In the genomic region with DNA sequence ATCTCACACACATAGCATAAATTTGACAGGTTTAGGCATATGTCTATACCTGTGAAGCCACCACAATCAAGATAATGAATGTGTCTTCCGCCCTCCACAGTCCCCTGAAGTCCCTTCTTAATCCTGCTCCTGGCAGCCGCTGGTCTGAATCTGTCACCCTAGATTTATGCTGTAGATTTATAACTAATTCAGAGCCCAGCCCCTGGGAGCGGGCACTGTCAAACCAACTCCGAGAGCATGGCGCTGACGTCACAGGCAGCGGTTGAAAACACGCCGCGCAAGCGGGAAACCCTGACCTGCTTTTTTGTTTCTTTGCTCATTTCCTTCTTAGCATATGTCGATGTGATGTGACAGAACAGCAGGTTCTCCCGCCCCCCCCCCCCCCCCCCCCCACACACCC, we compare ENCODE assay signal across 9 mouse cellular contexts. TPM values are rescaled to one million over a fixed set of nuclear protein-coding genes. Genes with fewer than 3 reads are reported as not detected.
DNase-seq lines count a peak whose midpoint lies in the region; ATAC-seq and TF ChIP-seq lines count a peak whose summit lies in the region.
"Had no signal": no experiment of that assay in that cellular context is flagged by ENCODE, and none has a peak within 500 bp of the region (broad histone marks: within the 10 kb centered on the region; RNA-seq: fewer than 3 reads in every experiment).

No protein-coding gene starts in this region.

- H3K36me3 ChIP-seq in kidney, embryonic 14.5 days (ENCODE audit: control insufficient read depth, insufficient read depth, low read length): no peaks in the 10 kb centered on the region
- H3K36me3 ChIP-seq in embryonic facial prominence, embryonic 13.5 days: no peaks in the 10 kb centered on the region
- H3K36me3 ChIP-seq in midbrain, postnatal 0 days (ENCODE audit: insufficient read depth, low read length): no peaks in the 10 kb centered on the region

- H3K4me2 ChIP-seq in kidney, embryonic 14.5 days (replicated peaks; ENCODE audit: low read depth, low read length): peak overlapping the region; percentile 33
- peak overlapping the region; percentile 51 for H3K4me2 ChIP-seq in embryonic facial prominence, embryonic 13.5 days
- H3K4me2 ChIP-seq in midbrain, postnatal 0 days (ENCODE audit: low read depth, low read length, poor library complexity, severe bottlenecking): peak overlapping the region; percentile 50

- H3K4me1 ChIP-seq in kidney, embryonic 14.5 days (ENCODE audit: control insufficient read depth, insufficient read depth, low read length): no peaks in the 10 kb centered on the region
- no peaks in the 10 kb centered on the region for H3K4me1 ChIP-seq in embryonic facial prominence, embryonic 13.5 days
- no peaks in the 10 kb centered on the region for H3K4me1 ChIP-seq in midbrain, postnatal 0 days (ENCODE audit: insufficient read depth, low read length)
- no peaks in the 10 kb centered on the region for H3K4me1 ChIP-seq in lung, adult 2 months (ENCODE audit: control insufficient read depth, insufficient read depth, low read length)

- no peak for TF ChIP-seq POLR2A in lung, adult 2 months (IDR thresholded peaks at IDR 0.05; ENCODE audit: borderline replicate concordance, extremely low read depth, low read depth, low read length)

- peak; percentile 24; the same call in 1 of the 2 replicates for ATAC-seq in kidney, embryonic 14.5 days (ENCODE audit: low FRiP score, low TSS enrichment)
- no peak for ATAC-seq in embryonic facial prominence, embryonic 13.5 days (ENCODE audit: insufficient number of reproducible peaks, insufficient read depth, low FRiP score, low TSS enrichment, low read depth)
- peak; percentile 62; the same call in 1 of the 2 replicates for ATAC-seq in midbrain, postnatal 0 days (ENCODE audit: low FRiP score)

- peak overlapping the region; percentile 9; the same call in 1 of the 2 replicates for H3K4me3 ChIP-seq in kidney, embryonic 14.5 days (ENCODE audit: low read length)
- peak overlapping the region; percentile 18 for H3K4me3 ChIP-seq in embryonic facial prominence, embryonic 13.5 days
- H3K4me3 ChIP-seq in midbrain, postnatal 0 days (ENCODE audit: low read depth, low read length): peak overlapping the region; percentile 16; the same call in 1 of the 2 replicates
- H3K4me3 ChIP-seq in lung, adult 2 months (replicated peaks; ENCODE audit: extremely low read depth, low read depth, low read length): no peak overlapping the region
- H3K4me3 ChIP-seq: megakaryocyte, embryonic 14.5 days had no signal

- no peaks in the 10 kb centered on the region for H3K9me3 ChIP-seq in kidney, embryonic 14.5 days (ENCODE audit: control insufficient read depth, low read length)
- H3K9me3 ChIP-seq in embryonic facial prominence, embryonic 13.5 days: no peaks in the 10 kb centered on the region
- no peaks in the 10 kb centered on the region for H3K9me3 ChIP-seq in midbrain, postnatal 0 days (ENCODE audit: low read length)

- DNase-seq in kidney, adult 11 months: no peak
- peak; percentile 27 for DNase-seq in kidney, postnatal 14 days
- DNase-seq in midbrain, postnatal 0 days (ENCODE audit: low spot score): peak; percentile 53
- no peak for DNase-seq in ovary, adult 18-20 months (ENCODE audit: low spot score)
- DNase-seq in lung, adult 2 months: no peak
- DNase-seq in cerebellum, adult 9-11 months: no peak

- H3K9ac ChIP-seq in kidney, embryonic 14.5 days (ENCODE audit: low read depth, low read length): no peak overlapping the region
- H3K9ac ChIP-seq in embryonic facial prominence, embryonic 13.5 days: no peak overlapping the region
- H3K9ac ChIP-seq in midbrain, postnatal 0 days (replicated peaks; ENCODE audit: low read length, poor library complexity, severe bottlenecking): no peak overlapping the region

- no peaks in the 10 kb centered on the region for H3K27me3 ChIP-seq in kidney, embryonic 14.5 days (ENCODE audit: control insufficient read depth, insufficient read depth, low read length)
- H3K27me3 ChIP-seq in embryonic facial prominence, embryonic 13.5 days: no peaks in the 10 kb centered on the region
- no peaks in the 10 kb centered on the region for H3K27me3 ChIP-seq in midbrain, postnatal 0 days (ENCODE audit: insufficient read depth, low read length)

- TF ChIP-seq CTCF in midbrain, postnatal 0 days (IDR thresholded peaks at IDR 0.05): no peak
- no peak for TF ChIP-seq CTCF in lung, adult 2 months (IDR thresholded peaks at IDR 0.05; ENCODE audit: insufficient read depth, low read length)

- H3K27ac ChIP-seq in kidney, embryonic 14.5 days (ENCODE audit: low read depth, low read length): no peak overlapping the region
- no peak overlapping the region for H3K27ac ChIP-seq in embryonic facial prominence, embryonic 13.5 days
- H3K27ac ChIP-seq in midbrain, postnatal 0 days (ENCODE audit: low read depth, low read length): no peak overlapping the region

- 44% methylated on average over 13 of the region's 13 CpGs for WGBS in kidney, embryonic 14.5 days
- 53% methylated on average over 13 of the region's 13 CpGs for WGBS in embryonic facial prominence, embryonic 13.5 days
- 33% methylated on average over 12 of the region's 13 CpGs for WGBS in midbrain, postnatal 0 days
- WGBS in lung, adult 2 months: 58% methylated on average over 13 of the region's 13 CpGs

RNA-seq across cellular contexts. Expression of a gene that starts 25.3 kb away (rescaled TPM):
- polyA plus RNA-seq in kidney, embryonic 14.5 days (2014; fragmentation: Nextera tagmentation; extraction: Ambion mirVana): 24.2 and 51.5 TPM in 2 replicates
- 39.0 and 41.2 TPM in 2 replicates for polyA plus RNA-seq in embryonic facial prominence, embryonic 13.5 days (2015; fragmentation: Nextera tagmentation; extraction: Ambion mirVana)
- total RNA-seq in midbrain, postnatal 0 days (2014; rRNA removed): 19.5 and 22.3 TPM in 2 replicates
- 9.8 and 12.8 TPM in 2 replicates for polyA plus RNA-seq in midbrain, postnatal 0 days (2015; fragmentation: Nextera tagmentation; extraction: Ambion mirVana)
- 22.0 and 26.9 TPM in 2 replicates for polyA plus RNA-seq in lung, adult 2 months (2012; rRNA removed)

Comparison
In these comparisons a context has a peak if more than half of its experiments do, and no peak if none do; other contexts are left out.
1. DNase-seq: peak in kidney, postnatal 14 days (single experiment) and midbrain, postnatal 0 days (single experiment); none in kidney, adult 11 months (single experiment), ovary, adult 18-20 months (single experiment), lung, adult 2 months (single experiment) and cerebellum, adult 9-11 months (single experiment).
2. Peak in every context shown above with its lines, with median percentiles within 50 percentile points of each other: H3K4me2 ChIP-seq.